ENCODE assay signal across 11 mouse cellular contexts in genomic region chr7:19163752-19164151, GRCm38 (mm10). TPM values are rescaled to one million over a fixed set of nuclear protein-coding genes. Genes with fewer than 3 reads are reported as not detected.
DNase-seq lines count a peak whose midpoint lies in the region; ATAC-seq lines count a peak whose summit lies in the region.
"Had no signal": no experiment of that assay in that cellular context is flagged by ENCODE, and none has a peak within 500 bp of the region (broad histone marks: within the 10 kb centered on the region; RNA-seq: fewer than 3 reads in every experiment).

No protein-coding gene starts in this region.

- no peak overlapping the region for H3K9ac ChIP-seq in hindbrain, embryonic 11.5 days (ENCODE audit: low read depth, low read length)
- H3K9ac ChIP-seq in neural tube, embryonic 12.5 days = no peak overlapping the region
- H3K9ac ChIP-seq in hindbrain, embryonic 14.5 days = no peak overlapping the region
- no peak overlapping the region for H3K9ac ChIP-seq in neural tube, embryonic 15.5 days (replicated peaks)

- no peaks in the 10 kb centered on the region for H3K36me3 ChIP-seq in hindbrain, embryonic 10.5 days
- H3K36me3 ChIP-seq in hindbrain, embryonic 11.5 days (ENCODE audit: control insufficient read depth, insufficient read depth, low read length) = no peaks in the 10 kb centered on the region
- H3K36me3 ChIP-seq in neural tube, embryonic 12.5 days = no peaks in the 10 kb centered on the region
- H3K36me3 ChIP-seq in hindbrain, embryonic 14.5 days (replicated peaks; ENCODE audit: control insufficient read depth, insufficient read depth) = no peaks in the 10 kb centered on the region
- no peaks in the 10 kb centered on the region for H3K36me3 ChIP-seq in neural tube, embryonic 15.5 days

- H3K9me3 ChIP-seq in hindbrain, embryonic 10.5 days = peaks cover 3% of the 10 kb centered on the region; the same call in 1 of the 2 replicates
- H3K9me3 ChIP-seq in hindbrain, embryonic 11.5 days (ENCODE audit: control insufficient read depth, low read length) = no peaks in the 10 kb centered on the region
- no peaks in the 10 kb centered on the region for H3K9me3 ChIP-seq in neural tube, embryonic 12.5 days
- no peaks in the 10 kb centered on the region for H3K9me3 ChIP-seq in hindbrain, embryonic 14.5 days (ENCODE audit: control insufficient read depth, low read length)
- no peaks in the 10 kb centered on the region for H3K9me3 ChIP-seq in neural tube, embryonic 15.5 days (replicated peaks)

- peaks cover 46% of the 10 kb centered on the region for H3K4me1 ChIP-seq in hindbrain, embryonic 10.5 days (replicated peaks)
- peaks cover 7% of the 10 kb centered on the region for H3K4me1 ChIP-seq in hindbrain, embryonic 11.5 days (replicated peaks; ENCODE audit: control insufficient read depth, insufficient read depth, low read length)
- H3K4me1 ChIP-seq in neural tube, embryonic 12.5 days = peaks cover 32% of the 10 kb centered on the region
- peaks cover 24% of the 10 kb centered on the region; the same call in 1 of the 2 replicates for H3K4me1 ChIP-seq in hindbrain, embryonic 14.5 days (replicated peaks; ENCODE audit: control insufficient read depth, insufficient read depth, low read length)
- peaks cover 33% of the 10 kb centered on the region for H3K4me1 ChIP-seq in neural tube, embryonic 15.5 days

- H3K27me3 ChIP-seq in hindbrain, embryonic 10.5 days (ENCODE audit: insufficient read depth, poor library complexity, severe bottlenecking) = peaks cover 77% of the 10 kb centered on the region
- peaks cover 30% of the 10 kb centered on the region for H3K27me3 ChIP-seq in hindbrain, embryonic 11.5 days (ENCODE audit: control insufficient read depth, insufficient read depth, low read length)
- peaks cover 46% of the 10 kb centered on the region for H3K27me3 ChIP-seq in neural tube, embryonic 12.5 days (replicated peaks)
- peaks cover 45% of the 10 kb centered on the region for H3K27me3 ChIP-seq in hindbrain, embryonic 14.5 days (ENCODE audit: control insufficient read depth, insufficient read depth, low read length)
- H3K27me3 ChIP-seq in neural tube, embryonic 15.5 days (replicated peaks) = peaks cover 48% of the 10 kb centered on the region

- ATAC-seq in hindbrain, embryonic 11.5 days (ENCODE audit: low FRiP score) = no peak
- ATAC-seq in neural tube, embryonic 12.5 days (ENCODE audit: low FRiP score, low read depth) = no peak
- ATAC-seq in hindbrain, embryonic 14.5 days (ENCODE audit: low FRiP score) = no peak
- no peak for ATAC-seq in neural tube, embryonic 15.5 days (ENCODE audit: low FRiP score)
- ATAC-seq: activated CD4-positive, CD25-positive, alpha-beta regulatory T cell, adult 4 months had no signal

- no peak for DNase-seq in hindbrain, embryonic 10.5 days (ENCODE audit: low spot score)
- DNase-seq in hindbrain, embryonic 11.5 days (ENCODE audit: low spot score) = no peak
- no peak for DNase-seq in neural tube, embryonic 10.5 days (ENCODE audit: extremely low spot score, low spot score)
- DNase-seq in hindbrain, embryonic 14.5 days (ENCODE audit: low spot score) = no peak
- DNase-seq in layer of hippocampus, adult 18-20 months (ENCODE audit: low spot score in 2 of 2) = no peak
- DNase-seq in urinary bladder, postnatal 4 days (ENCODE audit: low spot score in 2 of 2) = no peak
- DNase-seq: gastrocnemius, postnatal 10 days; thymus, postnatal 36 days had no signal

- H3K4me2 ChIP-seq in hindbrain, embryonic 11.5 days (replicated peaks; ENCODE audit: low read depth, low read length) = no peak overlapping the region
- 0 out of 2 replicates have a peak overlapping the region, but pooled peaks have one; percentile 9 for H3K4me2 ChIP-seq in neural tube, embryonic 12.5 days (replicated peaks)
- H3K4me2 ChIP-seq in hindbrain, embryonic 14.5 days (replicated peaks) = 0 out of 2 replicates have a peak overlapping the region, but pooled peaks have one; percentile 1
- H3K4me2 ChIP-seq in neural tube, embryonic 15.5 days = peak overlapping the region; percentile 32; the same call in 1 of the 2 replicates

- H3K27ac ChIP-seq in hindbrain, embryonic 10.5 days = 0 out of 2 replicates have a peak overlapping the region, but pooled peaks have one; percentile 8
- H3K27ac ChIP-seq in hindbrain, embryonic 11.5 days (ENCODE audit: low read depth, low read length) = no peak overlapping the region
- H3K27ac ChIP-seq in neural tube, embryonic 12.5 days = no peak overlapping the region
- H3K27ac ChIP-seq in hindbrain, embryonic 14.5 days = no peak overlapping the region
- H3K27ac ChIP-seq in neural tube, embryonic 15.5 days (replicated peaks) = no peak overlapping the region

- peak overlapping the region; percentile 31 for H3K4me3 ChIP-seq in hindbrain, embryonic 10.5 days
- H3K4me3 ChIP-seq in hindbrain, embryonic 11.5 days (ENCODE audit: low read depth, low read length) = no peak overlapping the region
- H3K4me3 ChIP-seq in neural tube, embryonic 12.5 days = no peak overlapping the region
- H3K4me3 ChIP-seq in hindbrain, embryonic 14.5 days (replicated peaks; ENCODE audit: low read length) = no peak overlapping the region
- H3K4me3 ChIP-seq in neural tube, embryonic 15.5 days (replicated peaks) = no peak overlapping the region

- 34% methylated on average over 12 of the region's 12 CpGs for WGBS in hindbrain, embryonic 10.5 days
- WGBS in hindbrain, embryonic 11.5 days = 26% methylated on average over 12 of the region's 12 CpGs
- 24% methylated on average over 12 of the region's 12 CpGs for WGBS in neural tube, embryonic 12.5 days
- 28% methylated on average over 12 of the region's 12 CpGs for WGBS in hindbrain, embryonic 14.5 days
- WGBS in neural tube, embryonic 15.5 days = 26% methylated on average over 12 of the region's 12 CpGs

RNA-seq across cellular contexts. Expression of gene Gipr, which starts 2.2 kb away (rescaled TPM):
- 0.95 and 1.3 TPM in 2 replicates for polyA plus RNA-seq in hindbrain, embryonic 10.5 days (2016; fragmentation: Nextera tagmentation; extraction: Ambion mirVana)
- 0.89 and 1.7 TPM in 2 replicates for polyA plus RNA-seq in hindbrain, embryonic 11.5 days (2014; fragmentation: Nextera tagmentation; extraction: Ambion mirVana)
- 1.1 and 1.8 TPM in 2 replicates for polyA plus RNA-seq in neural tube, embryonic 12.5 days (2016; fragmentation: Nextera tagmentation; extraction: Ambion mirVana)
- polyA plus RNA-seq in hindbrain, embryonic 14.5 days (2014; fragmentation: Nextera tagmentation; extraction: Ambion mirVana) = 0.62 and 1.1 TPM in 2 replicates
- 1.2 and 2.1 TPM in 2 replicates for polyA plus RNA-seq in neural tube, embryonic 15.5 days (2015; fragmentation: Nextera tagmentation; extraction: Ambion mirVana)
- total RNA-seq in layer of hippocampus, adult 18-20 months (2021) = 1 to 10 TPM; 1.3 to 1.4 TPM
- polyA plus RNA-seq: activated CD4-positive, CD25-positive, alpha-beta regulatory T cell, adult 4 months had no signal

RNA-seq across cellular contexts. Expression of gene Eml2, which starts 12.5 kb away (rescaled TPM):
- 2.8 and 4.9 TPM in 2 replicates for polyA plus RNA-seq in hindbrain, embryonic 10.5 days (2016; fragmentation: Nextera tagmentation; extraction: Ambion mirVana)
- polyA plus RNA-seq in hindbrain, embryonic 11.5 days (2014; fragmentation: Nextera tagmentation; extraction: Ambion mirVana) = 1.4 and 2.0 TPM in 2 replicates
- 5.1 and 6.6 TPM in 2 replicates for polyA plus RNA-seq in neural tube, embryonic 12.5 days (2016; fragmentation: Nextera tagmentation; extraction: Ambion mirVana)
- 3.4 and 3.6 TPM in 2 replicates for polyA plus RNA-seq in hindbrain, embryonic 14.5 days (2014; fragmentation: Nextera tagmentation; extraction: Ambion mirVana)
- 11.6 and 13.3 TPM in 2 replicates for polyA plus RNA-seq in neural tube, embryonic 15.5 days (2015; fragmentation: Nextera tagmentation; extraction: Ambion mirVana)
- 100 to 1,000 TPM; 160 to 178 TPM for total RNA-seq in layer of hippocampus, adult 18-20 months (2021)

RNA-seq across cellular contexts. Expression of gene Snrpd2, which starts 14.2 kb away (rescaled TPM):
- polyA plus RNA-seq in hindbrain, embryonic 10.5 days (2016; fragmentation: Nextera tagmentation; extraction: Ambion mirVana) = 184 TPM in 2 replicates
- 143 and 149 TPM in 2 replicates for polyA plus RNA-seq in hindbrain, embryonic 11.5 days (2014; fragmentation: Nextera tagmentation; extraction: Ambion mirVana)
- polyA plus RNA-seq in neural tube, embryonic 12.5 days (2016; fragmentation: Nextera tagmentation; extraction: Ambion mirVana) = 124 and 133 TPM in 2 replicates
- polyA plus RNA-seq in hindbrain, embryonic 14.5 days (2014; fragmentation: Nextera tagmentation; extraction: Ambion mirVana) = 104 and 110 TPM in 2 replicates
- polyA plus RNA-seq in neural tube, embryonic 15.5 days (2015; fragmentation: Nextera tagmentation; extraction: Ambion mirVana) = 122 and 124 TPM in 2 replicates
- total RNA-seq in layer of hippocampus, adult 18-20 months (2021) = 10 to 100 TPM; 79.7 to 82.8 TPM

RNA-seq across cellular contexts. Expression of gene Qpctl, which starts 14.7 kb away (rescaled TPM):
- 16.7 and 22.1 TPM in 2 replicates for polyA plus RNA-seq in hindbrain, embryonic 10.5 days (2016; fragmentation: Nextera tagmentation; extraction: Ambion mirVana)
- 11.7 and 12.0 TPM in 2 replicates for polyA plus RNA-seq in hindbrain, embryonic 11.5 days (2014; fragmentation: Nextera tagmentation; extraction: Ambion mirVana)
- 19.5 and 20.9 TPM in 2 replicates for polyA plus RNA-seq in neural tube, embryonic 12.5 days (2016; fragmentation: Nextera tagmentation; extraction: Ambion mirVana)
- 19.1 and 20.3 TPM in 2 replicates for polyA plus RNA-seq in hindbrain, embryonic 14.5 days (2014; fragmentation: Nextera tagmentation; extraction: Ambion mirVana)
- 21.7 and 24.5 TPM in 2 replicates for polyA plus RNA-seq in neural tube, embryonic 15.5 days (2015; fragmentation: Nextera tagmentation; extraction: Ambion mirVana)
- total RNA-seq in layer of hippocampus, adult 18-20 months (2021) = 10 to 100 TPM; 17.1 to 18.7 TPM

RNA-seq across cellular contexts. Expression of gene Fbxo46, which starts 44.1 kb away (rescaled TPM):
- polyA plus RNA-seq in hindbrain, embryonic 10.5 days (2016; fragmentation: Nextera tagmentation; extraction: Ambion mirVana) = 17.1 and 19.4 TPM in 2 replicates
- polyA plus RNA-seq in hindbrain, embryonic 11.5 days (2014; fragmentation: Nextera tagmentation; extraction: Ambion mirVana) = 8.7 and 8.8 TPM in 2 replicates
- 18.3 and 19.9 TPM in 2 replicates for polyA plus RNA-seq in neural tube, embryonic 12.5 days (2016; fragmentation: Nextera tagmentation; extraction: Ambion mirVana)
- polyA plus RNA-seq in hindbrain, embryonic 14.5 days (2014; fragmentation: Nextera tagmentation; extraction: Ambion mirVana) = 10.9 and 11.9 TPM in 2 replicates
- 15.5 and 17.0 TPM in 2 replicates for polyA plus RNA-seq in neural tube, embryonic 15.5 days (2015; fragmentation: Nextera tagmentation; extraction: Ambion mirVana)
- 10 to 100 TPM; 15.0 to 15.4 TPM for total RNA-seq in layer of hippocampus, adult 18-20 months (2021)
